Mouse (Mus musculus) liver, embryonic 16.5 days (tissue): ENCODE data around the gene Khdc4. TPM values are rescaled to one million over a fixed set of nuclear protein-coding genes. Genes with fewer than 3 reads are reported as not detected.

Experiments
- ATAC-seq: fragments of 200-750 bp; cut with Nextera tagmentation; 2 replicates; pipeline ENCODE4 v1.8.0; 2017; ENCODE audit warnings: low read depth, mild to moderate bottlenecking, moderate number of reproducible peaks, moderate library complexity
- H3K27ac ChIP-seq: fragments of 300-500 bp; sonication (generic); 2 replicates; pipeline ENCODE4 v1.5.1; 2014; ENCODE audit warnings: mild to moderate bottlenecking, low read length
- H3K27me3 ChIP-seq: fragments of 300-500 bp; sonication (generic); 2 replicates; pipeline ENCODE4 v1.6.1; 2014; ENCODE audit warnings: low read depth, low read length, mixed read lengths; ENCODE audit not compliant: control insufficient read depth, insufficient read depth
- H3K36me3 ChIP-seq: fragments of 300-500 bp; sonication (generic); 2 replicates; pipeline ENCODE4 v1.6.1; 2014; ENCODE audit warnings: mild to moderate bottlenecking; ENCODE audit not compliant: control insufficient read depth, insufficient read depth
- H3K4me1 ChIP-seq: fragments of 300-500 bp; sonication (generic); 2 replicates; pipeline ENCODE4 v1.6.1; 2014; ENCODE audit warnings: low read depth, low read length, mixed read lengths; ENCODE audit not compliant: control insufficient read depth
- H3K4me2 ChIP-seq: fragments of 300-500 bp; sonication (generic); 2 replicates; pipeline ENCODE4 v1.6.1; 2014; ENCODE audit warnings: low read depth, low read length, mixed read lengths
- H3K4me3 ChIP-seq: fragments of 300-500 bp; sonication (generic); 2 replicates; pipeline ENCODE4 v1.5.1; 2014; ENCODE audit warnings: low read depth, mild to moderate bottlenecking, low read length
- H3K9ac ChIP-seq: fragments of 300-500 bp; sonication (generic); 2 replicates; pipeline ENCODE4 v1.6.1; 2014; ENCODE audit warnings: low read depth, low read length
- H3K9me3 ChIP-seq: fragments of 300-500 bp; sonication (generic); replicated peaks from 2 replicates; pipeline ENCODE4 v1.6.1; 2016; ENCODE audit warnings: low read length; ENCODE audit not compliant: control insufficient read depth
- WGBS: fragments of 180-500 bp; shearing (Covaris S2); extraction: QIAGEN DNeasy Blood & Tissue Kit; methylation state at CpG from one replicate; pipeline ENCODE4 v1.1.7; 2014; ENCODE audit not compliant: insufficient replicate concordance; 5-methylcytosine and 5-hydroxymethylcytosine counted together
- polyA plus RNA-seq: library from polyadenylated mRNA; unstranded; fragments of >200 nt; fragmentation: Nextera tagmentation; extraction: Ambion mirVana; gene quantifications from 2 replicates; pipeline ENCODE4 v1.2.1, GENCODE M21; 2015

The Khdc4 gene
- polyA plus RNA-seq, 1 experiment from 2014 or later: 24.5 TPM

DNA sequence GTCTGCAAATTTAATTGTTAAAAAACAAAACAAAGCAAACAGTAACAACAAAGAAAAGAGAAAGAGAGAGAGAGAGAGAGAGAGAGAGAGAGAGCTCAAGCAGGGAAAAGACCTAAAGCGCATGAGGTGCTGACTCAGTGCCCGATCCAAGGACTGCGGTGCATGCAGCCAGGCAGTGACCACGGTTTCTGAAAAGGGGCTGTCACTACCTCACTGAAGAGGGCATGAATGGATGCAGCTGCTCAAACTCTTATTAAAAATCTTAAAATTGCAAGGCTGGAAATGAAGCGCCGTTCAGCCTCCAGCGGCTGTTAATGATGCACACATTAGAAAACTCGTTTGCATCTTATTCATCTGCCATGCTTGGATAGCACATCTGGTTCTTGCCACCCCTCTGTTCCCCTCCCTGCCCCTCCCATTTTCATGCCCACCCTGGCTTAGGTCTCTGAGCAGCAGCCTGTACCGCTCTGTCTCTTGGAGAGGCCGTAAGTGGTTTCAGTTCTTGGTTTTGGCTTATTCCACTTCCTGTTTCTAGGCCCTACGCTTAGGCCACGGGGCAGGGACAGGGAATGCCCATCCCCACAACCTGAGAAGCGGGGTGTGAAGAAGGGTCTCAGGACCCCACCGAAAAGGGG lies 37.7 kb upstream of the Khdc4 start:
- H3K9ac ChIP-seq: no peak overlapping the region
- H3K4me1 ChIP-seq: no peaks in the 10 kb centered on the region
- no peak overlapping the region for H3K27ac ChIP-seq
- no peaks in the 10 kb centered on the region for H3K9me3 ChIP-seq
- peaks cover 17% of the 10 kb centered on the region for H3K36me3 ChIP-seq
- no peaks in the 10 kb centered on the region for H3K27me3 ChIP-seq
- ATAC-seq: no peak
- H3K4me2 ChIP-seq: no peak overlapping the region
- WGBS: 76% methylated on average over 14 of the region's 14 CpGs
- H3K4me3 ChIP-seq: no peak overlapping the region

DNA sequence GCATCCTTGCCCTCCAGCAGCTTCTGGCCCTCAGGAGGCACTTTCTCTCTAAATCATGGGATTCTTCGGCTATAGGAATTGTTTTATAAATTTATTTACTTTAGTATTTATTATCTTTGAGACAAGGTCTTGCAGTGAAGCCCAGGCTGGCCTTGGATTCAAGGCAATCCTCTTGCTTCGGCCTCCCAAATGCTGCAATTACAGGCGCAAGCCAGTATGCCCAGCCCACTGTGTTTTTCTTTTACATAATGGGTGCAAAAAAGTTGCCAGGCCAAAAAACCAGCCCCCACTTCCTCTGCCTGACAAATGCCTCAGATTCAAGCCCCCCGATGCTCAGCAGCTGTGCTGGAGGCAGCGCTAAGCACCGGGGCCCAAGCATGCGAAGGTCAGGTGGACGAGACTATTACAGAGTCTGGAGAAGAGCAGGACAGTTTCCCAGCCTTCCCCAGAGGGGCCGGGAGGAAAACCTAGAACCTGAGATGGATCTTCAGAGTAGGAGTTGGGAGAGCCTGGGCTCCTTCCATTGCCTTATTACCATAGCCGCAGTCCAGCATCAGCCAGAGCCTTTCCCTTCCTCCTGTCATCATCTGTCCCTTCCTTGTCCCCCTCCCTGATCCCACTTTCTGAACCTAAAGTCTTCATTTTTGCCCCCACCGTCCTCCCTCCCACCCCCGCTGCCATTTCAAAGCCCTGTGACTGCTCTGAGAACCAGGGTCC lies 37.0 kb upstream of the Khdc4 start:
- no peak overlapping the region for H3K4me2 ChIP-seq
- H3K36me3 ChIP-seq: peaks cover 16% of the 10 kb centered on the region
- ATAC-seq: no peak
- H3K4me1 ChIP-seq: no peaks in the 10 kb centered on the region
- no peak overlapping the region for H3K9ac ChIP-seq
- H3K27ac ChIP-seq: no peak overlapping the region
- no peak overlapping the region for H3K4me3 ChIP-seq
- no peaks in the 10 kb centered on the region for H3K9me3 ChIP-seq
- WGBS: 75% methylated on average over 12 of the region's 12 CpGs
- no peaks in the 10 kb centered on the region for H3K27me3 ChIP-seq

DNA sequence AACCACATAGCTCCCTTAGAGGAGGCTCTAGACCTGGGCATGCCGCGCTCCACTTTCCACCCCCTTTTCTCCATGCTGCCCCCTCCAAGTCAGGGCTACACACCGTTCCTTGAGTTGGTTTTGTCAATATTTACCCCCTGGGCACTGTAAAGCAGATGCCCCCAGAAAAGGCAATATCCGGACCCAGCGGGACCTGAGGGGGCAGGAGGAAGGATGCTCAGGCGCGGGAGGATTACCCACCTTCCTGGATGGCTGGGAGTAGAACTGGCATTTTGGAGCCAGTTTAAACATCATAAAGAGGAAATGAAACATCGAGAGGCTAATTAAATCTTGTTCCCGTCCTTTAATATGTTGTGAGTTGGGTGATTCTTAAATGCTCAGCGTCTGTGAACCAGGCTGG lies 36.4 kb upstream of the Khdc4 start:
- ATAC-seq: no peak
- Histone ChIP-seq H3K4me1 (no peaks in the 10 kb centered on the region), H3K27me3 (no peaks in the 10 kb centered on the region), H3K27ac (no peak overlapping the region), H3K4me2 (no peak overlapping the region), H3K9me3 (no peaks in the 10 kb centered on the region), H3K36me3 (peaks cover 11% of the 10 kb centered on the region), H3K9ac (no peak overlapping the region), H3K4me3 (no peak overlapping the region)
- 74% methylated on average over 10 of the region's 10 CpGs for WGBS

DNA sequence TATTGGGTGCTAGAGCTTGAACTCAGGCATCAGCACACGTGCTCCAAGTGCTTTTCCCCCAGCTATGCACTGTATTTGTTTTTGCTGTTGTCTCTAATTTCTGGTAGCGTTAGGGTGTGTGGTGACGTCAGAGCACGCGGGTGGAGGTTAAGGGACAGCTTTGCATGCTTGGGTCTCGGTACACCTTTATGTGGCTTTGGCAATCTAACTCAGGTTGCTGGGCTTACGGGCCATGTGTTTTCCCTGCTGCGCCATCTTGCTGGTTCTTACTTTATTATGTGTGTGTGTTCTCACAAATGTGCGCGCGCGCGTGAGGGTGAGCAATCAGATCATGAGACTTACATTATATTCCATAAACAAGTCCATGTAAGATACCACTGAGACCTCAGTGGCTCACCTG lies 35.6 kb upstream of the Khdc4 start:
- Histone ChIP-seq H3K36me3 (peaks cover 11% of the 10 kb centered on the region), H3K9ac (no peak overlapping the region), H3K27me3 (no peaks in the 10 kb centered on the region), H3K9me3 (no peaks in the 10 kb centered on the region), H3K4me1 (no peaks in the 10 kb centered on the region), H3K27ac (no peak overlapping the region), H3K4me3 (no peak overlapping the region), H3K4me2 (no peak overlapping the region)
- WGBS: 80% methylated on average over 13 of the region's 13 CpGs
- ATAC-seq: no peak

DNA sequence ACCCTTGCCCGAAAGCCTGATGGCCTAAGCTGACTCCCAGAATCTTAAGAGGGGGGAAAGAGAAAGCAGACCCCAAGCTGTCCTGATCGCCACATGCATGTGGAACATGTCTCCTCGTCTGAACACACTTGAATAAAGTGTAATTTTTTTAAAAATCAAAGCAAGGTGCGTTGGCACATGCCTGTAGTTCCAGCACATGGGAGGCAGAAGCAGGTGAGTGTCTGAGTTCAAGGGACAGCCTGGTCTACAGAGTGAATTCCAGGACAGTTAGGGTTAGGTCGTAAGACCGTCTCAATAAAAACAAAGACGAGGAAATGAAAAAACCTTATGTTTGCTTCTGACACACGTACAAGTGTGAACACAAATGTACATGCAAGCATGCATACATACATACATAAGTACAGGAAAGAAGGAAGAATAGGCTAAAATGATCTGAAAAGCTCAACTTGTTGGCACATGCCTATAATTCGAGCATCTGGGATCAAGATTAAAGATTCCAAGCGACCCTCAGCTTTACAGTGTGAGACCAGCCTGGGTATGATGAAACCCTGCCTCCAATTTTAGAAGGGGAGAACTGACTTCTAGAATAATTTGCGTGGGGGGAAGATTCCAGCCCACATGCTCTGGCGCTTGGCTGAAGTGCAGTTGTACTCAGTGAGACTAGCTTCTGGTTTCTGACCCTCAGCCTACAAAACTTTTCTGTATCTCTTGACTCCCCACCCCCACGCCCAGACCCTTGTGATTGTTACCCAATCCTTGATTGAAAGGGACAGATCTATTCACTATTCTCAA lies 34.7 kb upstream of the Khdc4 start:
- Histone ChIP-seq H3K4me2 (no peak overlapping the region), H3K4me3 (no peak overlapping the region), H3K27me3 (no peaks in the 10 kb centered on the region), H3K4me1 (no peaks in the 10 kb centered on the region), H3K9me3 (no peaks in the 10 kb centered on the region), H3K9ac (no peak overlapping the region), H3K36me3 (peaks cover 7% of the 10 kb centered on the region), H3K27ac (no peak overlapping the region)
- ATAC-seq: no peak
- WGBS: 43% methylated on average over 13 of the region's 13 CpGs

DNA sequence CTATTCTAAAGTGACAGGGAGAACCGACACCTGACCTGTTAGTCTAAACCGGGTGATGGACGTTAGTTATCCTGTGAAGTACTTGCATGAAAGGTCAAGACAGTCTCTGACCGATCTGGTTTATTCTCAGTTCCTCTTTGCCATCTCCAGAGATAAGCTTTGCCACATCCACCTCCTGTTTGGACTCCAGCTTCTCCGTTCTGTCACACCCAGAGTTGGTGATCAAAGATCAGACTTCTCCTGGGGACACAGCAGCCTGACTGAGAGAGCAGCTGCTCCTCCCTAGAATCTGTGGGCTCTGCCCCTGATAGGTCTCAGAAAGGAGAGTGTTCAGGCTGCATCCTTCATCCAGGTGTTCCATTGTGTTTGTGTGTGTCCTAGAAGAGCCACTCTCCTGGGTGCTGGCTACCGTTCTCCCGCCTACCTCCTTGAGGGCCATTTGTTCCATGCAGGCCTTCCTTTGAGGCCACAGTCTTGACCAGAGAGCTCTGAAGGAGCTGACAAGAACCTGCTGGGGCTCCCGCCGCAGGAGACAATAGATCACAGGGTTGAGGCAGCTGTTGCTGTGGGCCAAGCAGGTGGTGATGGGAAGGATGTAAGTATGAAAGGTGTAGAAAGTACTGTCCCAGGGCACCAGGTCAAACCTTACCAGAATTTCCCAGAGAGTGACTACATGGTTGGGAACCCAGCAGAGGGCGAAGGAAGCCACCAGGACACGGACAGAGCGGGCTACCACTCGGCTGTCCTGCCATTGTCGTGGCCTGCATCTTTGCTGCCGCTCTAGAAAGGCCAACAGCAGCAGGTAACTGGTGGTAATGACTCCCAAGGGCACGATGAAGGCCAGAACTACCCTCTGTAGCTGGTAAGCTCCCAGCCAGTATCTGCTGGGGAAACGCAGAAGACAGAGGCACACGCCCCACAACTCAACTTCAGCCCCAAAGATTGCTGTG lies 33.7 kb upstream of the Khdc4 start:
- 49% methylated on average over 18 of the region's 18 CpGs for WGBS
- no peak overlapping the region for H3K4me3 ChIP-seq
- no peak overlapping the region for H3K4me2 ChIP-seq
- no peaks in the 10 kb centered on the region for H3K9me3 ChIP-seq
- H3K27ac ChIP-seq: no peak overlapping the region
- no peak overlapping the region for H3K9ac ChIP-seq
- no peak for ATAC-seq
- no peaks in the 10 kb centered on the region for H3K27me3 ChIP-seq
- no peaks in the 10 kb centered on the region for H3K4me1 ChIP-seq
- no peaks in the 10 kb centered on the region; the same call in 1 of the 2 replicates for H3K36me3 ChIP-seq

DNA sequence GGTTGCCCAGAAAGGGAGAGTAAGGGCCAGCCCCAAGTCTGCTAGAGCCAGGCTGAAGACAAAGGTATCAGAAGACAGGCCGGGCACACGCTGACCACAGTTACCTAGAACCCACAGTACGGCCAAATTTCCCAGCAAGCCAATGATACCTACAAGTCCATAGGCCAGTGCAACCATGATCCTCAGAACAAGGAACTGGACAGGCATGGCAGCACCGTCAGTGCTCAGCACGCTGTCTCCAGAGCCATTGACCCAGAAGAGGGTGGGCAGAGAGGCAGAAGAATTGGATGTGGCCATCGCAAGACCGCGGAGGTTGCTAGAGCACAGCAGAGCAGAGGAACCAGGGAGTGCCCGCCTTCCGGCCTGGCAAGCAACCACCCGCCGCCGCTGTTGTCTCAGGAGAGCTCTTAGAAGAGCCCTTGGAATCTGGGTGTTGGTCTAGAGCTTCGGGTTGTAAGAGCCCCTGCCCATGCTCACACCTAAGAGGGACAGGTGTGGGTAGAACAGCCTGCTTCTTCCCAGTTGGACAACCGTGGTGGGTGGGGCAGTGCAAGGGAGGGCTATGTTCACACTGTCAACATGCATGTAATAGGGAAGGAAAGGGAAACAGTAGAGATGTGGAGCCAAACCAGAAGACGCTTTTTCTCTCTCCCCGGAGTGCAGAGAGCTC lies 32.6 kb upstream of the Khdc4 start, which contains the start of gene Rxfp4:
TSS of gene Rxfp4 (minus strand) at position 297 of the 670 bp plus-strand sequence.
- H3K4me3 ChIP-seq: no peak within 1 kb of the TSS
- 73% methylated on average over 17 of the region's 17 CpGs for WGBS
- H3K4me2 ChIP-seq: no peak within 1 kb of the TSS
- no peak within 1 kb of the TSS for H3K9ac ChIP-seq
- H3K4me1 ChIP-seq: no peaks in the 10 kb centered on the region
- H3K27me3 ChIP-seq: no peaks in the 10 kb centered on the region
- H3K36me3 ChIP-seq: no peaks in the 10 kb centered on the region; the same call in 1 of the 2 replicates
- H3K9me3 ChIP-seq: no peaks in the 10 kb centered on the region
- no peak for ATAC-seq
- H3K27ac ChIP-seq: no peak within 1 kb of the TSS
